Mouse (Mus musculus) heart, embryonic 16.5 days (tissue): ENCODE data around the gene D1Pas1. TPM values are rescaled to one million over a fixed set of nuclear protein-coding genes. Genes with fewer than 3 reads are reported as not detected.

ENCODE experiments used
- ATAC-seq: fragments of 200-750 bp; cut with Nextera tagmentation; replicated peaks from 2 replicates; pipeline ENCODE4 v1.8.0; 2017; ENCODE audit warnings: moderate number of reproducible peaks; ENCODE audit not compliant: insufficient read depth, low FRiP score; ENCODE audit errors: extremely low read depth
- H3K27ac ChIP-seq: fragments of 300-500 bp; sonication (generic); 2 replicates; pipeline ENCODE4 v1.5.1; 2014; ENCODE audit warnings: mild to moderate bottlenecking, low read length, control low read depth, moderate library complexity
- H3K27me3 ChIP-seq: fragments of 300-500 bp; sonication (generic); 2 replicates; pipeline ENCODE4 v1.6.1; 2014; ENCODE audit warnings: low read length, mixed read lengths; ENCODE audit not compliant: control insufficient read depth, insufficient read depth
- H3K36me3 ChIP-seq: fragments of 300-500 bp; sonication (generic); 2 replicates; pipeline ENCODE4 v1.6.1; 2014; ENCODE audit not compliant: control insufficient read depth, insufficient read depth
- H3K4me1 ChIP-seq: fragments of 300-500 bp; sonication (generic); 2 replicates; pipeline ENCODE4 v1.6.1; 2014; ENCODE audit warnings: low read length, mixed read lengths; ENCODE audit not compliant: control insufficient read depth, insufficient read depth
- H3K4me2 ChIP-seq: fragments of 300-500 bp; sonication (generic); 2 replicates; pipeline ENCODE4 v1.6.1; 2014; ENCODE audit warnings: low read depth, mild to moderate bottlenecking, control low read depth, low read length
- H3K4me3 ChIP-seq: fragments of 300-500 bp; sonication (generic); 2 replicates; pipeline ENCODE4 v1.5.1; 2014; ENCODE audit warnings: mild to moderate bottlenecking, control low read depth, low read length
- H3K9ac ChIP-seq: fragments of 300-500 bp; sonication (generic); 2 replicates; pipeline ENCODE4 v1.6.1; 2014; ENCODE audit warnings: low read length, control low read depth
- H3K9me3 ChIP-seq: fragments of 300-500 bp; sonication (generic); replicated peaks from 2 replicates; pipeline ENCODE4 v1.6.1; 2016; ENCODE audit warnings: low read length; ENCODE audit not compliant: control insufficient read depth
- WGBS: fragments of 180-500 bp; shearing (Covaris S2); extraction: QIAGEN DNeasy Blood & Tissue Kit; methylation state at CpG from one replicate; pipeline ENCODE4 v1.1.7; 2014; 5-methylcytosine and 5-hydroxymethylcytosine counted together
- polyA plus RNA-seq: library from polyadenylated mRNA; unstranded; fragments of >200 nt; fragmentation: Nextera tagmentation; extraction: Ambion mirVana; gene quantifications from 2 replicates; pipeline ENCODE4 v1.2.1, GENCODE M21; 2015

The D1Pas1 gene
- polyA plus RNA-seq, 1 experiment from 2014 or later = 0.20 TPM

- WGBS = 85% methylated on average over 8 of the region's 8 CpGs
- no peak for ATAC-seq
- H3K9ac ChIP-seq = no peak overlapping the region
- H3K27me3 ChIP-seq = no peaks in the 10 kb centered on the region
- no peaks in the 10 kb centered on the region for H3K9me3 ChIP-seq
- H3K4me2 ChIP-seq = no peak overlapping the region
- H3K27ac ChIP-seq = no peak overlapping the region
- no peak overlapping the region for H3K4me3 ChIP-seq
- H3K4me1 ChIP-seq = no peaks in the 10 kb centered on the region
- no peaks in the 10 kb centered on the region for H3K36me3 ChIP-seq
Measured at GRCm38 (mm10) chr1:186979465-186979864, 12.2 kb downstream of the D1Pas1 start.

DNA sequence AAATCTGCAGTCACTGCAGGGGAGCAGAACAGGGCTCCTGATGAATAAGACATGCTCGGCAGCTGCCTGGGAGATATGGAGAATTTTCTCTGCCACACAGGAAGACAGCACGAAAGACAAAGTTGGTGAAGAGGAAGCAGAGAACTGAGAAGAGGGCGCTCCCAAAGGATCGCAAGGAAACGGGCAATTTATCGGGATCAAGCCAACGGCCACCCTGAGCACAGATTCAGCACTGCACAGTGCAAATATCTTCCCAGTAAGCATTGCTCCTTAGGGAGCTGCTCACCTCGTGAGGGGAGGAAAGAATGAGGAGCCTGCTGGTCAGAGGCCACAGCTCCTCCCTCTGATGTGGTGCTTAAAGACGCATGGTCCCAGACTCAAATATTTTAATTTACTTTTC lies 13.3 kb downstream of the D1Pas1 start:
- H3K4me1 ChIP-seq = no peaks in the 10 kb centered on the region

GRCm38 (mm10) chr1:186985131-186985530 lies 17.9 kb downstream of the D1Pas1 start:
- no peak for ATAC-seq
- Histone ChIP-seq H3K27ac (no peak overlapping the region), H3K4me3 (no peak overlapping the region), H3K4me2 (no peak overlapping the region), H3K36me3 (no peaks in the 10 kb centered on the region), H3K9ac (no peak overlapping the region), H3K27me3 (no peaks in the 10 kb centered on the region), H3K9me3 (no peaks in the 10 kb centered on the region), H3K4me1 (no peaks in the 10 kb centered on the region)
- 85% methylated on average over 11 of the region's 11 CpGs for WGBS

More for the DNA sequence above, 13.3 kb downstream of the D1Pas1 start:
- Histone ChIP-seq H3K9me3 (no peaks in the 10 kb centered on the region), H3K27me3 (no peaks in the 10 kb centered on the region), H3K27ac (no peak overlapping the region), H3K4me3 (no peak overlapping the region), H3K36me3 (no peaks in the 10 kb centered on the region), H3K4me2 (no peak overlapping the region), H3K9ac (no peak overlapping the region)
- ATAC-seq = no peak
- 58% methylated on average over 9 of the region's 9 CpGs for WGBS

GRCm38 (mm10) chr1:186986086-186986485 lies 18.9 kb downstream of the D1Pas1 start:
- Histone ChIP-seq H3K4me1 (no peaks in the 10 kb centered on the region), H3K4me3 (no peak overlapping the region), H3K27me3 (no peaks in the 10 kb centered on the region), H3K36me3 (no peaks in the 10 kb centered on the region), H3K27ac (no peak overlapping the region), H3K9me3 (no peaks in the 10 kb centered on the region), H3K4me2 (no peak overlapping the region), H3K9ac (no peak overlapping the region)
- WGBS = 70% methylated on average over 9 of the region's 9 CpGs
- no peak for ATAC-seq

DNA sequence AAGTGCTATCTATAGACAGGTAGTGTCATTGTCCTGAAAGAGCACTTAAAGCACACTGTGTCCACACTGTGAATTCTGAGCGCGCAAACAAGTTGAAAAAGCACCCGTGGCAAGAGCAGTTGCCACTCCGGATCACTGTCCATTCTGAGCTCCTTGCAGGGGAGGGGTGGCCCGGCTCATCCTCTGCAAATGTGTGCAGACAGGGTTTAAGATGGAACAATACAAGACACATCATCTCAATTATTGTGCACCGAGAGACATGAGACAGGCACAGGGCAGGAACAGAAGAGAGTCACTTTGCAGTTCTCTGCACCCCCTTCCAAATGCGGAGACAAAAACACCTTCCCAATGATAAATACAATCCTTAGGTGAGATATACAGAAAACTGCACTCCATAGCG lies 19.3 kb downstream of the D1Pas1 start:
- no peaks in the 10 kb centered on the region for H3K36me3 ChIP-seq
- H3K4me3 ChIP-seq = no peak overlapping the region
- no peak overlapping the region for H3K9ac ChIP-seq
- no peaks in the 10 kb centered on the region for H3K4me1 ChIP-seq
- H3K9me3 ChIP-seq = no peaks in the 10 kb centered on the region
- H3K27me3 ChIP-seq = no peaks in the 10 kb centered on the region
- 78% methylated on average over 8 of the region's 8 CpGs for WGBS
- H3K4me2 ChIP-seq = no peak overlapping the region
- ATAC-seq = no peak
- H3K27ac ChIP-seq = no peak overlapping the region

GRCm38 (mm10) chr1:186988281-186988682 lies 21.1 kb downstream of the D1Pas1 start:
- ATAC-seq = no peak
- Histone ChIP-seq H3K4me2 (no peak overlapping the region), H3K9me3 (peaks cover 4% of the 10 kb centered on the region; the same call in 1 of the 2 replicates), H3K4me3 (no peak overlapping the region), H3K4me1 (no peaks in the 10 kb centered on the region), H3K27me3 (no peaks in the 10 kb centered on the region), H3K36me3 (no peaks in the 10 kb centered on the region), H3K27ac (no peak overlapping the region), H3K9ac (no peak overlapping the region)
- WGBS = 79% methylated on average over 9 of the region's 9 CpGs

GRCm38 (mm10) chr1:186988822-186989221 lies 21.6 kb downstream of the D1Pas1 start:
- H3K4me2 ChIP-seq = no peak overlapping the region
- H3K9ac ChIP-seq = no peak overlapping the region
- no peak overlapping the region for H3K4me3 ChIP-seq
- H3K9me3 ChIP-seq = peaks cover 4% of the 10 kb centered on the region; the same call in 1 of the 2 replicates
- 83% methylated on average over 4 of the region's 4 CpGs for WGBS
- no peak for ATAC-seq
- H3K27ac ChIP-seq = no peak overlapping the region
- H3K36me3 ChIP-seq = no peaks in the 10 kb centered on the region
- no peaks in the 10 kb centered on the region for H3K27me3 ChIP-seq
- no peaks in the 10 kb centered on the region for H3K4me1 ChIP-seq

- no peak for ATAC-seq
- H3K27me3 ChIP-seq = no peaks in the 10 kb centered on the region
Measured at GRCm38 (mm10) chr1:186991473-186991872, 24.3 kb downstream of the D1Pas1 start.

GRCm38 (mm10) chr1:186992113-186992512 lies 24.9 kb downstream of the D1Pas1 start:
- Histone ChIP-seq H3K9ac (no peak overlapping the region), H3K27me3 (no peaks in the 10 kb centered on the region), H3K27ac (no peak overlapping the region), H3K4me1 (no peaks in the 10 kb centered on the region), H3K4me2 (no peak overlapping the region), H3K36me3 (no peaks in the 10 kb centered on the region), H3K9me3 (peaks cover 4% of the 10 kb centered on the region; the same call in 1 of the 2 replicates), H3K4me3 (no peak overlapping the region)
- 89% methylated on average over 3 of the region's 3 CpGs for WGBS
- no peak for ATAC-seq

More at GRCm38 (mm10) chr1:186991473-186991872, 24.3 kb downstream of the D1Pas1 start:
- Histone ChIP-seq H3K4me1 (no peaks in the 10 kb centered on the region), H3K4me3 (no peak overlapping the region), H3K27ac (no peak overlapping the region), H3K4me2 (no peak overlapping the region), H3K9ac (no peak overlapping the region), H3K9me3 (peaks cover 4% of the 10 kb centered on the region; the same call in 1 of the 2 replicates), H3K36me3 (no peaks in the 10 kb centered on the region)
- WGBS = 62% methylated on average over 6 of the region's 6 CpGs
